Comparison of ENCODE assay signal across 8 mouse cellular contexts in the genomic region with DNA sequence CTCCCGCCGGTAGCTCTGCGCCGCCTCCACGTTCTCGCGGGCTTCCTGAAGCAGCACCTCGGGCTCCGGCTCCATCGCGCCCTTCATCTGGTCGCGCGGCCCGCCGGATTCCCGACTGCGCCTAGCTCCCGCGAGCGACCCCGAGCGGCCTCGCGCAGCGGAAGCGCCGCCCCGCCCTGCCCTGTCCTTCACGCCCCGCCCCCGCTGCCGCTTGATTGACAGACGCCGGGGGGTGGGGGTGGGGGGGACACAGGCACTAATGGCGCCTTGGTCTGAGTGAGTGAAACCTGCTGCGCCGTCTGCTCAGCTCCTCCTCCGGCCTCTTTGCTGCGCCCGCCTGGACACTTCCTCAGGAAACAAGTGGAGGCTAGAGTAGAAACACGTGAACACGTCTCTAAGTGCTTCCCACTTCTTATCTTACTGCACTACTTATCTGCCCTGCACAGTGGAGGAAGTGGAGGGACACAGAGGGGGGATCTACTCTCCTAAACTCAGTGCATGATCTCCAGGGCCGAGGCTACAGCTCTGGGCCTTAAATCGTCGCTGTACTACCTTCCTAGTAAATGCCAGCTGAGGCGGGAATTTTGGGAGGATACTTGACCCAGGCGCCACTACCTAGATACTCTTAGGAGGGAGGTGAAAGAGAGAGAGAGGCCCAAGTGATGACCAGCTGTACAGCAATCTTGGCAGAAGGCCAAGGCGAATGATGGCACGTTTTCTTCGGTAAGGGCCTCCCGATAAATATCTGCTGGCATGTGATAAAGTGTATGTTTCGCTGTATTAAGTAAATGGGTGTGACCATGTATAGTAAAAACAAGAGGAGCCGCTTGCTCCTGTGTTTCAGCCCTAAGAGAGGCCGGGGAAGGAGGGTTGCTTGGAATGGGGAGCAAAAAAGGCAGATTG. TPM values are rescaled to one million over a fixed set of nuclear protein-coding genes. Genes with fewer than 3 reads are reported as not detected.
DNase-seq lines count a peak whose midpoint lies in the region; TF ChIP-seq lines count a peak whose summit lies in the region.

Crlf3 (minus strand) TSS at position 166 of the 903 bp plus-strand sequence.

- peak; percentile 94 for DNase-seq in WW6 (ENCODE audit: low read depth, low spot score)
- peak; percentile 85 to 92 for DNase-seq in cerebellum, postnatal 4 days (ENCODE audit: low spot score in 2 of 2)
- peak; percentile 97 for DNase-seq in gastrocnemius, adult 2 months
- peak; percentile 49 for DNase-seq in hindlimb bud, embryonic 11.5 days (ENCODE audit: extremely low spot score, low read depth, low spot score)
- peak; percentile 68 to 87 for DNase-seq in left cerebral cortex, adult 8-10 months (ENCODE audit: low spot score in 2 of 2)
- peak; percentile 93 to 94 for DNase-seq in right cerebral cortex, postnatal 10 days (ENCODE audit: low spot score in 2 of 2)
- DNase-seq in urinary bladder, postnatal 25 days (ENCODE audit: low spot score), result peak; percentile 92

- peak; percentile 45 for TF ChIP-seq CTCF in gastrocnemius, adult 2 months (IDR thresholded peaks at IDR 0.05)

- peaks cover 21% of the 10 kb centered on the region for H3K36me3 ChIP-seq in megakaryocyte, embryonic 14.5 days (replicated peaks; ENCODE audit: low read length)

- peaks cover 8% of the 10 kb centered on the region for H3K9me3 ChIP-seq in megakaryocyte, embryonic 14.5 days

- peaks cover 55% of the 10 kb centered on the region for H3K4me1 ChIP-seq in megakaryocyte, embryonic 14.5 days

- no peaks in the 10 kb centered on the region for H3K27me3 ChIP-seq in megakaryocyte, embryonic 14.5 days (replicated peaks)

- intact Hi-C loops in gastrocnemius, adult 2 months (cut with DNase I), result loop anchor here (5.0 kb wide), 1 partner anchor 39 kb away; no protein-coding TSS in a partner anchor

- H3K27ac ChIP-seq in gastrocnemius, adult 2 months, result peak within 1 kb of the TSS; percentile 94

- H3K4me3 ChIP-seq in gastrocnemius, adult 2 months, result peak within 1 kb of the TSS; percentile 100
- peak within 1 kb of the TSS; percentile 96 for H3K4me3 ChIP-seq in megakaryocyte, embryonic 14.5 days (replicated peaks)

RNA-seq across cellular contexts. Expression of gene Crlf3, which starts in this region (rescaled TPM):
- 1 to 10 TPM; 4.1 to 6.6 TPM for total RNA-seq in gastrocnemius, adult 2 months (2021)
- 10 to 100 TPM; 16.1 to 23.6 (median 21.1) TPM for total RNA-seq in left cerebral cortex, adult 8-10 months (2022)
- 3.0 and 15.0 TPM in 2 replicates for polyA plus RNA-seq in megakaryocyte, embryonic 14.5 days (2012; ENCODE audit: insufficient read depth, low replicate concordance)

Comparison
In these comparisons a context has a peak if more than half of its experiments do, and no peak if none do; other contexts are left out.
1. Peak in every context shown above with its lines: DNase-seq, H3K4me3 ChIP-seq and H3K27ac ChIP-seq.